Mouse (Mus musculus) gastrocnemius, postnatal 10 days (tissue): ENCODE measurements around the gene Klrg2. TPM values are rescaled to one million over a fixed set of nuclear protein-coding genes. Genes with fewer than 3 reads are reported as not detected.

Experiments
- DNase-seq: peaks from one replicate; pipeline ENCODE4 v3.0.0; 2021; ENCODE audit warnings: mixed read lengths
- total RNA-seq, 2 experiments: library from RNA; stranded (reverse); gene quantifications; 2 replicates each; pipeline ENCODE4 v1.2.3; 2021

The Klrg2 gene
- total RNA-seq, 2 experiments from 2014 or later = 0.14 to 0.54 TPM

DNA sequence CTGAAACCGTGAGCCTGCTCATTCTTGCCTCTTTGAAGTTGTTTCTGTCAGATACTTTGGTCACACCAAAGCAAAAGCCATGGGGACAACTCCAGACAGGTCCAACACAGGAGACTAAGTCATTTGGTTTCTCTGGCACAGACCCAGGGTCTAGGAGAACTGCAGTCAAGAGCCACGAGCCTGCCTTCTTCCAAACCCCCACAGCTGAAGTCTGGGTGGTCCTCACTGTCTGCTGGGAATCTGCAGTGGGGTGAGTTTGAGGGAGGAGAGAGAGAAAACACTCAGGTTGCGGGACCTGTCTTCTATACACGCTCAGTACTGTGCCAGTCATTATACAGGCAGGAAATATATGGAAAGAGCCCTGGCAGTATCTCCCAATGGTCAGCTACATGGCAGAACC lies 9.6 kb downstream of the Klrg2 start:
- no peak for DNase-seq

DNA sequence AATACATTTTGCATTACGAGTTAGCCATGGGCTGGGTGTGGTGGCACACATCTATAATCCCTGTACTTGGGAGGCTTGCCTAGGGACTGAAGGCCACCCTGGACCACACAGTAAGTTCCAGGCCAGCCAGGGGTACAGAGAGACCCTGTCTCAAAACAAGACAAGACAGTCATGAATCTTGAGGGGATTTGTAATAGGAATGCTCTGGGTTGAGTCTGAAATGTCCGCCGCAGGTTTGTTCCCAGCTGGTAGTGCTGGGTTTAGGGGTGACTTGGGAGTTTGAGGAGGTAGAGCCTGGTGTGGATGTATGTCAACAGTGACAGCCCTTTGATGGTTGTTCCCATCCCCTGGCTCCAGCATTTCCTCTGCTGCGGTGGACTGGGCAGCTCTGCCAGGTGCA lies 10.0 kb downstream of the Klrg2 start:
- DNase-seq = peak; percentile 1

DNA sequence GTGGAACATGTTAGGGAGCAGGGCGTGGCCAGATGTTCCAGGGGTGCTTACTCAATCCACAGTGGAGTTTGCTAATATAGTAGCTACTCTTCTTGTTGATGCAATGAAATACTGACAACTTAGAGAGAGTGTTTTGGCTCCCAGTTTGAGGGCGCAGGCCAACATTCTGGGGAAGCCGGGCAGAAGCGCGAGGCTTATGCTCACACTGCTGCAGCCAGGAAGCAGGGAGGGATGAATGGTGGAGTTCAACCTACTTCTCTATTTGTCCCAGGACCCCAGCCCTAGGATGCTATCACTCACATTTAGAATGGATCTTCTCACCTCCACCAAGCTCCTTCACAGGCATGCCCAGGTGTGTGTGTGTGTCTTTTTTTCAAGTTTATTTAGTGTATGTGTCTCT lies 11.0 kb downstream of the Klrg2 start:
- DNase-seq = no peak

DNA sequence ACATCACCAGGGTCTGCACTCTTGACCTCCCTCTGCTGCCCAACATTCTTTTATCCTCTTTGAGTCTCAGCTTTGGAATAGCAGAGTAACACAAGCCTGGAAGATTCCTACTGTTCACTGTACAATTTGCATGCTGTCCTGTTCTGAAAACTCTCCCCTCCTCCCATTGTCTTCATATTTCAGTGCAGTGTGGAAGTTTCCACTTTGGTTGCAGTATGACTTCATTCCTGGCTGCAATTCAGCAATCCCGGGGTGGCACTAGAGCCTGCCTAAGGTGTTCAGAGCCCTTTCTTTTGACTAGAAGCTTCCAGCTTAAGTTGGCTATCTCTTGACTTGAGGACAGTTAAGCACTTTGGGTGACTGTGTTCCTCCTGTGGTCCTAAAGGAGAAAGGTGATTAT lies 12.6 kb downstream of the Klrg2 start:
- no peak for DNase-seq

DNA sequence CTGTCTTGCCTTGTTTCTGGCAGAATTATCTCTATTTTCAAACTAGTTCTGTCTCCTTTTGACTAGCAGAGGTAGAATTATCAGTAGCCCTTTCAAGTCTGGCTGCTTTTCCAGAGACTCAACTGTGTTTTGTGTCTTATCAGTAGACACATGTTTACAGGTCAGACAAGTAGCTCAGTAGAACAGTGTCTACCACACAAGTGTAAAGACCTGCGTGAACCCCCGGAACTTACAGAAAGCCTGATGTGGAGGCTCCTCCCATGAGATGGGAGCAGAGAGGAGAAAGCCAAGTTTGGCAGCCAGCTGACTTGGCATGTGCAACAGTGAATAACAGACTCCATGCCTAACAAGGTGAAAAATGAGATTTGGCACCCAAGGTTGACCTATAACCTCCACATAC lies 13.6 kb downstream of the Klrg2 start:
- DNase-seq = no peak

DNA sequence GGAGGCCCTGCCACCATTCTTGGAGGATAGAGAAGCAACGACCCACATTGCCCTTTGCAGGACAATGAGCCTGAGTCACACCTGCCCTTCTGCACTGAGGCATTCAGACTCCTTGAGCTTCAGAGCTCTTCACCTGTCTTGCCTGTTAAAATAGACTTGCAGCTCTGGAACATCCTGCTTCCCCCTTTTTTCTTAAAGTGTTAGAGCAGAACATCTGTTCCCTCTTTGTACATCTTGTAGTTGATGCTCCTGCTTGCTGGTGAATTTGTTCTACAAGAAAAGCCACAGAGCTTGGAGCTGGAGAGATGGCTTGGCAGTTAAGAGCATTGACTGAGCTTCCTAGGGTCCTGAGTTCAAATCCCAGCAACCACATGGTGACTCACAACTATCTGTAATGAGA lies 14.6 kb downstream of the Klrg2 start:
- no peak for DNase-seq

DNA sequence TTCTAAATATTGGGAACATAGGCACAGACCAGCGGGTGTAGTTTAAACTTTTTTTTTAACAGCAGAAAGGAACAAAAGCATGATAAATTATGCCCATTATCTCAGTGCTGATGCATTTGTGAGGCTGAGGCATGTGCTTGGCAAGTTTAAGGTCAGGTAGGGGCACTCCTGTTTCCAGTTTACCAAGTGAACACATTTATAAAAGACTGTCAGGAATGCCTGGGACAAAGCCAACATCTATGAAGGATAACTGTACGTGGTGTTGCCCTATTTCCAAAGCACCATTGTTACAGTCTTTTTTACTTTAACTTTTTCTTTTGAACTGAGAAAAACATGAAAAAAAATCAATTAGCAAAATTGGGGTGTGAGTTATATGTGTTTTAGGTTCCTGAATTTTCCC lies 27.1 kb downstream of the Klrg2 start:
- DNase-seq = no peak

DNA sequence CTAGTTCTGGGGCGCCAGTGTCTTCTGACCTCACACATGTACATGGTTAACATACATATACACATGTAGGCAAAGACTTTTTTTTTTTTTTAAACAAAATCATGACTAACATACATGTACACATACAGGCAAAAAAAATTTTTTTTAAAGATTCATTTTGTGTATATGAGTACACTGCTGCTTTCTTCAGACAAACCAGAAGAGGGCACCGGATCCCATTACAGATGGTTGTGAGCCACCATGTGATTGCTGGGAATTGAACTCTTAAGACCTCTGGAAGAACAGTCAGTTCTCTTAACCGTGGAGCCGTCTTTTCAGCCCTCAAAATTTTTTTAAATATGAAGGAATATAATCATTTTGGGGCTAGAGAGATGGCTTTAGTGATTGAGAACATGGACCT lies 39.6 kb downstream of the Klrg2 start:
- DNase-seq = no peak

DNA sequence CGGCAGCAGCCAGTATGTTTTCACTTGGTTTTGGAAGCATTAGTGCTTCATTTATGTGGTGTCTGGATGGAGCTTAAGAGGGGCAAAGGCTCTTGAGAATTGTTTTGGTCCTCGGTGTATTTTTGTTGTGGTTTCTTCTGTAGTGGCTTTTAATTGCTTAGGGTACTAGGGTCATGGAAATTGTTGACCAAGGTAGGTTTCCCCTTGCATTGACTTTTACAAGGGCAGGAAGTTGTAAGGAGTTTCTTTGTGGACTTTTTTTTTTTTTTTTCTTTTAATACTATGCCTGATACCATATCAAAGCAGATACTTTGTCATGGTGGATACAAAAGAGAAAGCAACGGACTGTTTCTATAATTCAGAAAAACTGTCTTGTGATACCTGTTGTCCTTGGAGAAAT lies 55.3 kb downstream of the Klrg2 start:
- no peak for DNase-seq

DNA sequence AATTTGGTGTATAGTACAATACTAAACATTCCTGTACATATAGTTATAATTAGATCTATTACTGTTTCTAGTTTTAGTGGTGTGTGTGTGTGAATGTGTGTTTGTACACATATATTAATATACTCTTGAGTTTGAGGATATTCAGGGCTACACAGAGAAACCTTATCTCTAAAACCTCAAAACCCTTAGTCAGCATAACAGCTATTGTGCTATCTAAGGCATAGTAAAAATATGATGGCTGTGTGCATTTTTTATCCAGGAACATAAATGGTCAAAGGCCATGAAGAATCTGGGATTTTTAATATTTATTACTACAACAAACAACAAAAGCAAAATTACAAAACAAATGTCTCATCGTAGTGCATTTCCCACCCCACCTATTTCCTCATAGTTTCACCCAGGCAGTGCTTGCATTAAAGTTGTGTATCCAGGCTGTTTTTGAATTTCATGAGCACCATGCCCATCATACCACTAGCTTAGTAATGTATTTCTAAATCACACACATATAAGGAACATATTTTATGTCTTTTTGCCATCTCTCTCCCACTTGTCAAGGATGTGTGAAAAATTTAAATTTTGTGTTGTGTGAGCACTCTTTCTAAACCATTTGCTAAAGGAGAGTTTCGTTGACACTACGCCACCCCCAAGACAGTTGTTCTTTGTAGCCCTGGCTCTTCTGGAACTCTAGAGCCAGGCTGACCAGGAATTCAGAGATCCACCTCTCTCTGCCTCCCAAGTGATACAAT lies 56.8 kb downstream of the Klrg2 start:
- DNase-seq = no peak

DNA sequence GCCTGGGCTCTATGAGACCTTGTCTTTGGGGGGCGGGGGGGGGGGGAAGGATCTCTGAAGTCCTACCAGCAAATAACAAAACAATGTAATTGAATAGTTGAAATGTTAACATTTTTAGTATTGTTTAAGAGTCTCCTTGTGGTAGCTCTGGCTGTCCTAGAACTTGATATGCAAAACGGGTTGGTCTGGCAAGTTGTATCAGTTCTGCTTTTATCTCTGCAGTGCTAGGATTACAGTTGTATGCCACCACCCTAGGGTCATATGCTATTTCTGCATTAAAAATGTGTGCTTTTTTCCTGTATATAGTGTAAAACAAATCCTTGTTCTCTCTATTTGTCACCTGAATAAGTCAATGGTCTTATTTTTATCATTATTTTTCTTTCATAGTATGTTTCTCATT lies 60.9 kb downstream of the Klrg2 start:
- DNase-seq = no peak

Other genes with a start within 250 kb of the Klrg2 start
- 10 to 100 TPM; 22.4 to 29.0 TPM for gene Ubn2, start 203.3 kb downstream of the Klrg2 start, total RNA-seq
- gene Fmc1, start 103.7 kb downstream of the Klrg2 start, total RNA-seq = 100 to 1,000 TPM; 104 to 112 TPM
- 100 to 1,000 TPM; 113 to 137 TPM for gene Luc7l2, start 85.9 kb downstream of the Klrg2 start, total RNA-seq
- gene Clec2l, start 25.8 kb upstream of the Klrg2 start, total RNA-seq = 1 to 10 TPM; 1.2 TPM
- gene Tbxas1, start 238.2 kb upstream of the Klrg2 start, total RNA-seq = 1 to 10 TPM in 1 of 2 experiments, under 1 TPM in 1; 0.92 to 1.9 TPM
- gene Hipk2, start 238.9 kb upstream of the Klrg2 start, total RNA-seq = 10 to 100 TPM; 45.1 to 46.0 TPM